1 mouse cellular context compared by ENCODE assay signal in genomic region chr8:60889843-60890519, GRCm38 (mm10).
TF ChIP-seq lines count a peak whose summit lies in the region.

TSS of gene Hpf1 (plus strand) at chr8:60890418.

TF ChIP-seq in CH12.LX, 34 proteins besides CTCF, POLR2A, EP300 and RAD21 (continued from another document):
- TF ChIP-seq ETS1 (conservative IDR thresholded peaks at IDR 0.05; ENCODE audit: low read depth, low read length) (no peak), USF2 (conservative IDR thresholded peaks at IDR 0.05; ENCODE audit: low read depth, low read length) (no peak), SMC3 (IDR thresholded peaks at IDR 0.05; ENCODE audit: low read depth, low read length) (no peak), JUN (IDR thresholded peaks at IDR 0.05; ENCODE audit: insufficient read depth, low read depth, low read length) (no peak), MEF2A (IDR thresholded peaks at IDR 0.05; ENCODE audit: borderline replicate concordance, low read depth, low read length) (0 out of 2 replicates have a peak, but pooled peaks have one; percentile 37), GABPA (IDR thresholded peaks at IDR 0.05; ENCODE audit: insufficient replicate concordance, low read depth, low read length) (no peak), E2F4 (IDR thresholded peaks at IDR 0.05; ENCODE audit: insufficient replicate concordance, low read depth, low read length) (0 out of 2 replicates have a peak, but pooled peaks have one; percentile 59), MYC (IDR thresholded peaks at IDR 0.05; ENCODE audit: low read depth, low read length) (no peak), ELF1 (IDR thresholded peaks at IDR 0.05; ENCODE audit: low read depth, low read length) (peak; percentile 93), ZC3H11A (IDR thresholded peaks at IDR 0.05; ENCODE audit: low read depth, low read length) (no peak), SIN3A (IDR thresholded peaks at IDR 0.05; ENCODE audit: low read length) (0 out of 2 replicates have a peak, but pooled peaks have one; percentile 28), UBTF (IDR thresholded peaks at IDR 0.05; ENCODE audit: low read depth, low read length) (0 out of 2 replicates have a peak, but pooled peaks have one; percentile 44)
TF ChIP-seq in CH12.LX: peak in this region for 18.
